Mouse (Mus musculus): ENCODE data around the gene Greb1. TPM values are rescaled to one million over a fixed set of nuclear protein-coding genes. Genes with fewer than 3 reads are reported as not detected.

Gene Greb1
- total RNA-seq, 2 experiments from 2014 or later, result 0.41 to 1.2 TPM

DNA sequence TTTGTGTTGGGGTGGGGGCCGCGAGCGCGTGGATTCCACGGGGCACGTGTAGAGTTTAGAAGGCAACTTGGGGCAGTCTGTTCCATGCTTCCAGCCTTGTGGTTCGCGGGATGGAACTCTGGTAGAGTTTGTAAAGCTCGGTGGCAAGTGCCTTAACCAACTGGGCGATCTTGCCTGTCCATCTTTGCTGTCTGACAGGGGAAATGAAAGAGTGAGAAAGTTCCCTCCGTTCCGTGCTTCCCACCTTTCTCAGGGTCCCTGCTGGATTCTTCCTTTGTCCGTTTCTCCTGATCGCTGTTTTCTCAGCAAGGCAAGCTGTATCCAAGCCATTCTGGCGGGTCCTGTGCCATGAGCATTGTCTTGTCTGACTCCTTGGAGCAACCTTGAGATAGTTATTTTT lies 10.8 kb upstream of the Greb1 start:
- no peak for DNase-seq (ENCODE audit: extremely low spot score in 1 of 2, low spot score in 2 of 2)
- intact Hi-C loops (cut with DNase I), result loop anchor here (5.0 kb wide), 4 partner anchors 81 to 446 kb away; partner anchors contain the start of gene Rock2

DNA sequence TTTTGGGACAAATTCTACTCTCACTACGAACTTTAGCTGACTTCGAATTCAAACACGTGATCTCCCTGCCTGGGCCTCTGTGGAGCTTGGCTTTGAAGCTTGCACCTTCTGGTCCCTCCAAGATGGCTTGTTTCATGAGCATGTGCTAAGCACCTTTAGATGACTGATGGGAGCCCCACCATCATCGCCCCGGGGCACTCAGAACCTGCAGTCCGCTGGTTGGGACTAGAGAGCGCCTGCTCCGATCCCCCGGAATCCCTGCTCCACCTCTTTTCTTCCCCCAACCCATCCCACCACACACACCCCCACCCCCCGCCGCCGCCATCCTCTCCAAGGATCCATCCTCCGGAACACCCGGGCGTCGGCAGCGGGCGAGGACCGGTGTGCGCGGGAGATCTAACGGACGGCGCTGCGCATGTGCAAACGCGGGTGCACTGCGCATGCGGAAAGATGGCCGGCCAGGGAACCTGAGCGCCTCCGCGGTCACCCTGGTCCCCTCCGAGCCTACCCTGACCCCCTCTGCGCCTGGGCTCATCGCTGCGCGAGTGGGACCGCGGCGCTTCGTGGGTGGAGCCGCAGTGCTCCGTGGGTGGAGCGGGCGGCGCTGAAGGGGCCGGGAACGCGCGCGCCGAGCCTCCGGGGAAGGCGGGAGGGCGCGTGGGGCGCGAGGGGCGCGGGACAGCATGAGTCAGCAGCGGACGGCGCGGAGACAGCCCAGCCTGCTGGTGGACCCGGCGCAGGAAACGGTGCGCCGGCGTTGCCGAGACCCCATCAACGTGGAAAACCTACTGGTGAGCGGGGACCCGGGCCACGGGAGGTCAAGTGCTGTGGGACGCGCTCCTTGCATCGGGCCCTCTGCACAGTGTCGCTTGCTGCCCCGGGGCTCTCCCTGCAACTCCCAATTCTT lies 10.1 kb upstream of the Greb1 start, which contains the start of gene E2f6:
Gene E2f6, plus strand, starts transcription at position 439 of the 907 bp plus-strand sequence.
- intact Hi-C loops (cut with DNase I), result loop anchor here (5.0 kb wide), 4 partner anchors 82 to 447 kb away; partner anchors contain the start of gene Rock2
- peak; percentile 67 to 90 for DNase-seq (ENCODE audit: extremely low spot score in 1 of 2, low spot score in 2 of 2)

DNA sequence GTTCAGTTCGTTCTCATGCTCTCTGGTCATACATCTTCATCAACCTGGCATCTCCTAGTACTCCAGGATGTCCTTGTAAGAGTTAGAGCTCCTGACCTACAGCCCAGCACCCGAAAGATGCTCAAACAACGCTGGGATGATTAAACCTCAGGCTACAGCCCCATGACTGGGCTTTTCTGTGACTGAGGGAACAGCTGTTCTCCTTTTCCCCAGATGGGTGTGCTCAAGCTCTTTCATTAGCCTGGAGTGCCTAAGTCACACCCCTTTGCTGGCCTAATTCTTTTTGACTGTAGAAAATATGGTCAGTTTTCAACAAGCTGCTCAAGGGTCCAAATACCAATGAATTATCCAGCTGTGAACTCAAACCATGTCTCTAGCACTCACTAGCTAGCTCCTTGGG lies 7.4 kb upstream of the Greb1 start:
- intact Hi-C loops (cut with DNase I), result loop anchor here (5.0 to 10.0 kb wide), 4 partner anchors 91 to 1273 kb away; partner anchors contain the start of gene 2410004P03Rik
- DNase-seq (ENCODE audit: extremely low spot score in 1 of 2, low spot score in 2 of 2), result no peak

DNA sequence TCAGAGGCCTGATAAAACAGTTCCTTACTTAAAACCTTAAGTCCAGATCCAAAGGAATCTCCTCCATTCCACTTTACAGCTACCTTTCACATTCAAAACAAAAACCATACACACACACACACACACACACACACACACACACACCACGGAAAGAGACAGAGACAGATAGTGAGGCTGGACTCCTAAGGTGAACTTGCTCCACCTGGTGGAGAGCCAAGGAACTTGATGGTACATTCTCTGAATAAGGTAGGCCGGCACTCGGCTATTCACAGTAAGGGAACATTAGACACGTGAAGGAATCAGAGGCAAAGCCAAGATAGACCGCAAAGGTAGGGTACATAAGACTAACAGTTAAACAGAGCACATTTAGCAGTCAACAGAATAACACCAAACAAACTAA lies 4.8 kb upstream of the Greb1 start:
- intact Hi-C loops (cut with DNase I), result loop anchor here (5.0 to 10.0 kb wide), 4 partner anchors 88 to 1271 kb away; partner anchors contain the start of gene 2410004P03Rik
- DNase-seq (ENCODE audit: extremely low spot score in 1 of 2, low spot score in 2 of 2), result peak; percentile 79 to 88

DNA sequence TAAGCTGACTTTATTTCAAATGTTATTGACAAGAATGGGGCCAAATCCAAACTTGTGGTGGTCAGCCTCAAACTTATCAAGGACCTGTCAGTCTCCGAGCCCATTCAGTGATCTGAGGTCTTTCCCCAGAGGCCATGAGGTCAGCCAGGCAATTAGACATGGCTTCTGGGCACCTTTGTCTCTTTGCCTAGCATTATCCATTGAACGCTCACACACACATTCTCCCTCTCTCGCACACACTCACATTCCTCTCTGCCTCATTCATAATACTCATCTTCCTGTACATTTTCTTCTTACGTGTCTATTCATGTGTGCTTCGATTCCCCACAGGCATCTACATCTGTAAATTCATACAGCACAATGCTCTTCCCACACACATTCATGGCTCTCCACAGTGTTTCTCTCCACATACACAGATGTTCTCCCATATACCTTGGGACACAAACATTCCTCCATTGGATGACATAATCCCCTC lies 3.3 kb upstream of the Greb1 start:
- intact Hi-C loops (cut with DNase I), result loop anchor here (10.0 kb wide), 1 partner anchor 1269 kb away; no protein-coding TSS in a partner anchor
- DNase-seq (ENCODE audit: extremely low spot score in 1 of 2, low spot score in 2 of 2), result no peak

DNA sequence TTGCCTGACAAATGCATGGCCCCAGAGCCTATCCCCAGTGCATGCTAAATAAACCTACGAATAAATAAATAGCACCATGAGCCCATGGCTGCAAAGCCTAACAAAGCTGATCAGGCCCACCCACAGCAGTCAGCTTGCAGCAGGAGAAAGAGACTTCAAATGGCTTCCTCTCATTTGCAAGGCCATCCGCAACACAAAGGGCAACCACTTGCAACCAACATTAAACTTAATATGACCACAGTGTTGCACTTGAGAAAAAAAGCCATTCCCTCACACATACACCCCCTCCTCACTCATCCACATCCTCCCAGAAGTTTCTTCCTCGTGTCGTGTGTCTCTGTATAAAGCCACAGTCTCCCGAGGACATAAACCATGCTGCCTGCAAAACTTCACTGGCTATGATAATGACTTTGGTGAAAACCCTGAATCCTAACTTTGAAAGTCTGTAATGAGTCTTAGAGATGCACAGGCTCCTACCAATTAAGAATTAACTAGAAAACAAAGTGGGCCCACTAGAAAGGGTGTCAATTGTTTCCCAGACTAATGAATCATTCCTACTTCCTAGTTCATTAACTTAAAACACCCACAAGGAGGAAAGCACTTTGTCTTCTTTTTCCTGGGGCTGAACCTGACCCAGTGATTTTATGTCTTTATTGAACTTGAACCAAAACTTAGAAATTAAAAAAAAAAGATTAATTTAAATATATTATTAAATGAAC lies 2.7 kb upstream of the Greb1 start:
- DNase-seq (ENCODE audit: extremely low spot score in 1 of 2, low spot score in 2 of 2), result no peak
- intact Hi-C loops (cut with DNase I), result loop anchor here (10.0 kb wide), 1 partner anchor 1269 kb away; no protein-coding TSS in a partner anchor

DNA sequence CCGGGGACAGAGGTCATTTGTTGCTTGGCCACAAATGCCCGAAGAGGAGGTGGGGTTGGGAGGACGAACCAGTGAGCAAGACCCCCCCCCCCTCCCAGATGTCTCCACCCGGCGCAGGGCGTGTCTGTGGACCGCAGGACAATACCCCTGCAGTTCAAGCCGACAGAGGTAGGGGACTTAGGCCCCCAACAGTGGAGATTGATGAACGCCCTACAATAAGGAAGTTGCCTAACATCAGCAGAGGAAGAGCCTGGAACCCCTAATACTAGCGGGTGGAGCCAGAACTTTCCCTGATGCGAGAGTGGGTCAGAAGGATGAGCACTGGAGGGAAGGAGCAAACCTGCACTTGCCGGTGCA lies 251 bp upstream of the Greb1 start:
- intact Hi-C loops (cut with DNase I), result loop anchor here (10.0 kb wide), 1 partner anchor 1266 kb away; no protein-coding TSS in a partner anchor
- DNase-seq (ENCODE audit: extremely low spot score in 1 of 2, low spot score in 2 of 2), result no peak

DNA sequence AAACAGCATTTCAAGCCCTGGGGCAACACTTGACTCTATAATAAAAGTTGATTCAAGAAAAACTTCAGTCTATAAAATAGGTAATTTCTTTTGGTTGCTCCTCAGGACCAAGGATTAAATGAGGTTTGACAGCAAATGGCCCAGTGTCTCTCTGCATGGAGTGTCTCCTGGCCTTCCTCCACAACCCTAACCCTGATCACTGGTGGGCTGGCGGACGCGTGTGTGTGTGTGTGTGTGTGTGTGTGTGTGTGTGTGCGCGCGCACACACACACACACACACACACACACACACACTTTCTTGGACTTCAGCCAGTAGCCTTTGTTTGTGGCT lies 793 bp downstream of the Greb1 start:
- no peak for DNase-seq (ENCODE audit: extremely low spot score in 1 of 2, low spot score in 2 of 2)
- intact Hi-C loops (cut with DNase I), result loop anchor here (10.0 kb wide), 1 partner anchor 1265 kb away; no protein-coding TSS in a partner anchor

DNA sequence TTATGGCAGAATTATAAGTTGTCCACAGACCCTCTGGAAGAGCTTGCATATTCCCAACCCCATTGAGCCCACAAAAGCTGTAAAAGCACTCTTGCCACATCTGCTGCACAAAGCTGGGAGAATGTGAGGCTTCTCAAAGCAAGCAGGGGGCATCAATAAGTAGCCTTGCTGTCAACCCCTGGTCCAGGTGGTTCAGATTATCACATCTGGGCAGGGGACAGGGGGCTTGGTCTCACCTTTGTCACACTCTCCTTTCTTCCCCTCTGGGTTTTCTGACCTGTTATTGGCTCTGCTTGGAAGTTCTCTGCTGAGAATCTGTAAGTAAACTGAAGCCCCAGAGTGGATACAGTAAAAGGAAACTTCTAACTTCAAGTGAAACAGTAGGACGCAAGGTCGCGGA lies 1.8 kb downstream of the Greb1 start:
- DNase-seq (ENCODE audit: extremely low spot score in 1 of 2, low spot score in 2 of 2), result no peak
- intact Hi-C loops (cut with DNase I), result no loop called here

DNA sequence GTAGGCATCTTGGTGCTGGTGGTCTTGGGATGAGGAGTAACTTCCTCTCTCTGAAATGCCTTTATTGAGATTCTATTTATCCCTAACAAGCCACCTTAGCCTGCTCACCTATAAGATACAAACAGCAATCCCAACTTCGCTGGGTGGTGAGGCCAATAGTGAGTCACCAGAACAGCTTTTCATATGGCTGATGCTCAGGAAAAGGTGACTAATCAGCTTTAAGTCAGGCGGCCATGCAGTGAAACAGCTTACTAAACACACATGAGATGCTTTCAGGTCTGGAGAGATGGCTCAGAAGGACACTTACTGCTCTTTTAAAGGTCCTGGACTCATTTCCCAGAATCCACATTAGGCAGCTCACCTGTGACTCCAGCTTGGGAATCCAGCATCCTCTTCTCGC lies 4.9 kb downstream of the Greb1 start:
- intact Hi-C loops (cut with DNase I), result no loop called here

DNA sequence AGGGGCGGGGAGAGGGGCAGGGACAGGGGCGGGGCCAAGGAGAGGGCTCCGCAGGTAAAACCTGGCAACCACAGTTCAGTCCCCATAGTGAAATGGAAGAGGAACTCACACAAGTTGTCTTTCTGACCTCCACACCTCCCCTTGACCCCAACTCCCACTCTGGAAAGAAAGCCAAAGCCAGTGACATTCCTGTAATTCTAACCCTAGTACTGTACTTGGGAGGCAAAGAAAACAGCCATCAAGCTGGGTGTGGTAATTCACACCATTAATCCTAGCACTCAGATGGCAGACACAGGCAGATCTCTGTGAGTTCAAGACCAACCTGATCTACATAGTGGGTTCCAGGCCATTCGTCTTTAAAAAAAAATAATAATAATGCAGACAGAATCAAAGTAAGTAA lies 7.3 kb downstream of the Greb1 start:
- no peak for DNase-seq (ENCODE audit: extremely low spot score in 1 of 2, low spot score in 2 of 2)
- intact Hi-C loops (cut with DNase I), result no loop called here

More for the DNA sequence above, 4.9 kb downstream of the Greb1 start:
- DNase-seq (ENCODE audit: extremely low spot score in 1 of 2, low spot score in 2 of 2), result no peak

DNA sequence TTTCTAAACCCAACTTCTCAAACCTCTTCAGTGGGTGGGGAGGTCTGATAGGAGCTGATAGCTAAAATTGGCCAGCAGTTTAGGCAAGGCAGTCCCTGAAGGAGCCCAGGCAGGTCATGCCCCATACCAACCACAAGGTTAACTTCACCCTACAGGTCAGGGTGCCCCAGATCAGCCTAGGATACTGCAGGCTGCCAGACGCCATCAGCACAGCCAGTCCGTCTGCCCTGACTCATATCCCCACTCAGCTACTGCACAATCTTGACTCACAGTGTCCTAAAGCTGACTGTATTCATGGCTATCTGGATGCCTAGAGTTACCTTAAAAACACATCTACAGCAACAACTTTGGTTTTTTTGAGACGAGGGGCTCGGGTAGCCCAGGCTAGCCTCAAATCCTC lies 10.2 kb downstream of the Greb1 start:
- DNase-seq (ENCODE audit: extremely low spot score in 1 of 2, low spot score in 2 of 2), result no peak
- intact Hi-C loops (cut with DNase I), result no loop called here

DNA sequence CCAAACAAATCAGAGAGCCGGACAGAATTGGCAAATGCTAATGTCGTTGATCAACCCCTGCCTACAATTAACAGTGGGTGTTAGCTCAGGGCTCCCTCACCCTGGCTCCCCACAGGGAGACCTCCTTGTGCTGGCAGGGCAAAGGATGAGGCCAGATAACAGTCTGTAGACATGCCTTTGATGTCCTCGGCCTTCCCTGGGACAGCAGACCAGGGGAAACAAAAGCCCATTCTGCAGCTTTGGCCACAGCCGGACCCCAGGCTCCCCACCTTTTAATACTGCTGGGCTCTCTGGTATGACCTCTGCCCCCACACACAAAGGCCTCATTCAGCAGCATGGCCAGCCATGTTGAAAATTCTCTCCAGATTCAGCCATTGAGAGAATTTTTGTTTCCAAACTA lies 10.9 kb downstream of the Greb1 start:
- DNase-seq (ENCODE audit: extremely low spot score in 1 of 2, low spot score in 2 of 2), result no peak
- intact Hi-C loops (cut with DNase I), result no loop called here

DNA sequence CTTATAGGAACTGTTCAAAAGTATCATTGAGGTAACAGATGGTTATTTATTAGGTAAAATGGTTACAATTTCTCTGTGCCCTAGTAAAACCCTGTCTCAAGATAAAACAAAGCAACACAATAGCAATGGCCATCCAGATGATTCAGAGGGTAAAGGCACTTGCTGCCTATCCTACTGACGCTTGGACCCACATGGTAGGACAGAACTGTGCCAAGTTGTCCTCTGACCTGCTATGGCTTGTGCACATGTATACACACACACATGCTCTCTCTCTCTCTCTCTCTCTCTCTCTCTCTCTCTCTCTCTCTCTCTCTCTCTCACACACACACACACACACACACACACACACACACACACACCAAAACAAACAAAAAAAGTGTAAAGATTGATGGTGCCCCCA lies 11.5 kb downstream of the Greb1 start:
- intact Hi-C loops (cut with DNase I), result no loop called here
- no peak for DNase-seq (ENCODE audit: extremely low spot score in 1 of 2, low spot score in 2 of 2)

DNA sequence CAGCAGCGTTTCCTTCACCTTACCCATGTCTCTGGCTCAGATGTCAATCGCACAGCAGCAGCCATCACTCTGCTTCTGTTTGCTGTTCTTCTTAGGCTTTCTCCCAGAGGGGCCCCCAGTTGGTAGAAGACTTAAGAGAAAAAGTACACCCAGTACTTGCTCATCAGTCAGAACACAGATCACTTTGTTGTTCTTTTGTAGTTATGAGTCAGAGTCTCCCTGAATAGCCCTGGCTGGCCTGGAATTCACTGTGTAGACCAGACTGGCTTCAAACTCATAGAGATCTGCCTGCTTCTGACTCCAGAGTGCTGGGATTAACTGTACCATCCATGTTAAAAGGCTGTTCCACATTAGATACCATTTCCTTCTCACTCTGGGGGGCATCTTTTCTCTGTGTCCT lies 12.1 kb downstream of the Greb1 start:
- intact Hi-C loops (cut with DNase I), result no loop called here
- no peak for DNase-seq (ENCODE audit: extremely low spot score in 1 of 2, low spot score in 2 of 2)

DNA sequence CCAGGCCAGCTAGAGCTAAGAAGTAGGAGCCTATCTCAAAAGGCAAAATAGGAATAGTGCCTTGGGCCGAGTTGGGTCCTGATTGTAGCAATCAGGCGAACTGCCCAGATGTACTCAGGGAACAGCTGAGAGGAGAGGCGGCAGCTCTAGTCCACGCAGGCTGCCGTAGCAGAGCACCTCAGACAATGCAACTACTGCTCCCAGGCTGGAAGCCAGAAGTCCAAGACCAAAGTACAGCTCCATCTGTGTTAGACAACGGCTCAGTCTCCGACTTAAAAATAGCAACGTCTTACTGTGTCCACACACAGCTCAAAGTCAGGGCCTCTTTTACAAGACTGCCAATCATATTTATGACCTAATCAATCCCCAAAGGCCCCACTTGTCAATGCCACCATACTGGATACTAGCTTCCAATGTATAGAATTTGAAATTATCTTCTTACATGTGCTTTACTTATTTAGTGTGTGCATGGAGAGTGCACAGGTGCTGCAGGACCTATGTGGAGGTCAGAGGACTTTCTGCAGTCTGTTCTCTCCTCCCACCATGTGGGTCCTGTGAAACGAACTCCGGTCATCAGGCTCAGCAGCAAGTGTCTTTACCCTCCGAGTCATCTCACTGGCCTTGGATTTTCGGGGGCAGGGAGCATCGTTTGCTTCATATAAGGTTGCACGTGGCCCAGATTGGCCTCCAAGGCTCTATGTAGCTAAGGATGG lies 19.5 kb downstream of the Greb1 start:
- intact Hi-C loops (cut with DNase I), result no loop called here
- DNase-seq (ENCODE audit: extremely low spot score in 1 of 2, low spot score in 2 of 2), result no peak

DNA sequence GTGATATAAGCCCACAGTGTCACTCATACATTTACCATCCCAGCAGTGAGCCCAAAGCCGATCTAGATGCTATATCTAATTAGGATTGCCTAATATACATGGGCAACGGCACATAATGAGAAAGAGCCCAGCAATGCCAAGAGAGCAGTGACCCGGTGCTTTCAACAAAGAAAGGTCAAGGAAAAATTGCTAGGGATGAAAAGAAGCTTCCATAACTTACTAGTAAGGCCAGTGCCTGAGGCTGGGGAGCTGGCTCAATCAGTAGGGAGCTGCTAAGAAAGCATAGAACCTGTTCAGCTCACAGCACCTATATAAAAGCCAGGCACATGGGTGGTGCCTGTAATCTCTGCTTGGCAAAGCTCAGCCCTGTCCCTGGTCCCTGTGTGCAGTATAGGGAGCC lies 20.4 kb downstream of the Greb1 start:
- intact Hi-C loops (cut with DNase I), result no loop called here

DNA sequence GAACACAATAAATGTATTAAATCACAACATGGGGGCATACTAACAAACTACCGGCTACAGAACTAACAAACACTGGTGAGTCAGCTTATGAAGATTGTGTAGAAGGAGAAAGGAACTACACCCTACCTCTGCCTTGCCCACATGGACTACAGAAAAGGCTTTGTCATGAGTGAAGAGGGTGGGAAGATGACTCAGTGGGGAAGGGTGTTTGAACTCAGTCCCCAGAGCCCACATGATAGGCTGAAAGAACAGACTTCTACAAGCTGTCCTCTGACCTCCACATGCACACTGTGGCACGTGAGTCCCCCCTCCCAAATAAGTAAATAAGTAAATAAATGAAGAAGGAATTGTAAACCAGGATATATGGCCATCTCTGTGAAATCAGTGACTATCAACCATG lies 21.5 kb downstream of the Greb1 start:
- DNase-seq (ENCODE audit: extremely low spot score in 1 of 2, low spot score in 2 of 2), result no peak

More for the DNA sequence above, 20.4 kb downstream of the Greb1 start:
- no peak for DNase-seq (ENCODE audit: extremely low spot score in 1 of 2, low spot score in 2 of 2)

DNA sequence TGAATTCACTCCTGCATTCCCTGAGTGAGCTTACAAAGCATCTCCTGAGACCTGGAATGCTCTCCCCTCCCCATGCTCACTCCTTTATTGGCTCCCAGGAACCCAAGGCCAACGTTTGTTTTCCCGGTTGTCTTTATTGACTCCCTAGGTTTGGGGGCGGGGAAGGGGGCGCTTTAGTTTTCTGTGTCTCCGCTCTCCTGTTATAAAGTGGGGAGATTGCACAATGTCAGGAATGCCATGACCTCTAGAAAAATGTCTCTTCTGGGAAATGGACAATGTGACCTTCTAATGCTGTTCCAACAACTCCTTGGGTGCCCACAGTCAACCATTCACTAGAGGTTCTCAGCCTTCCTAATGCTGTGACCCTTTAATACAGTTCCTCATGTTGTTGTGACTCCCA lies 22.2 kb downstream of the Greb1 start:
- DNase-seq (ENCODE audit: extremely low spot score in 1 of 2, low spot score in 2 of 2), result no peak
- intact Hi-C loops (cut with DNase I), result no loop called here

More for the DNA sequence above, 21.5 kb downstream of the Greb1 start:
- intact Hi-C loops (cut with DNase I), result no loop called here

Data from left cerebral cortex, postnatal 10 days (tissue).